Mouse (Mus musculus): ENCODE measurements at regions not wholly inside any gene's neighbourhood (a gene's known extent, or its start where the extent isn't known, plus 50 kb on each side); places are given as distances from the start of the nearest gene placed in this dataset.

DNA sequence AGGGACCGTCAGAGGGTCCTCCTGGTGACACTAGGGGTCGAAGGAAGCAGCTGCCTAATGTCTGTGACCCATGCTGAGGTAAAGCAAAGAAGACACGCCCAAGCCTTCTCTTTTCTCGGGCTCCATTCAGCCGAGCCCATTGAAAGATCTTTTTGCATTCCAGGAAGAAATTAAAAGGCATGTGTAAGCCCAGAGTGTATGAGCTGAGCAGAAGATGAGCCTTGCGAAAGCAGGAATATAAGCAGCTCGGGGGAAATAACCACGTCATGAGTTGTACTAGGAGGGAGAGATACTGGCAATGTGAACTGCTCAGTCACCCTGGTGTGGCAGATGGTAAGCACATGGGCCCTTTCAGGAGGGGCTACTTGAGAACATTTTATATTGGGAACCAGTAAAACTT is 252.1 kb downstream of the Ice1 start:
- TF ChIP-seq CTCF (IDR thresholded peaks at IDR 0.05; ENCODE audit: low read depth, low read length) (no peak), POLR2A (IDR thresholded peaks at IDR 0.05; ENCODE audit: extremely low read depth, insufficient read depth, low read length) (no peak)

Measured in liver, adult 2 months (tissue).